Mouse (Mus musculus): ENCODE data around the gene Trim39. TPM values are rescaled to one million over a fixed set of nuclear protein-coding genes. Genes with fewer than 3 reads are reported as not detected.

Trim39 gene
- polyA plus RNA-seq, 1 experiment from 2014 or later = 13.3 TPM

Other genes with a start within 250 kb of the Trim39 start
- 4.5 and 5.6 TPM in 2 replicates for gene H2-T23, start 239.4 kb downstream of the Trim39 start, polyA plus RNA-seq (2014; fragmentation: Nextera tagmentation; extraction: Ambion mirVana)
- 6.2 and 7.1 TPM in 2 replicates for gene H2-T22, start 229.5 kb downstream of the Trim39 start, polyA plus RNA-seq (2014; fragmentation: Nextera tagmentation; extraction: Ambion mirVana)
- gene Gm6034, start 229.3 kb downstream of the Trim39 start, polyA plus RNA-seq (2014; fragmentation: Nextera tagmentation; extraction: Ambion mirVana) = not detected in 2 replicates
- not detected in 2 replicates for gene Gm11127, start 213.9 kb downstream of the Trim39 start, polyA plus RNA-seq (2014; fragmentation: Nextera tagmentation; extraction: Ambion mirVana)
- gene Gm19684, start 150.6 kb downstream of the Trim39 start, polyA plus RNA-seq (2014; fragmentation: Nextera tagmentation; extraction: Ambion mirVana) = not detected in 2 replicates
- gene Gm7030, start 142.8 kb downstream of the Trim39 start, polyA plus RNA-seq (2014; fragmentation: Nextera tagmentation; extraction: Ambion mirVana) = not detected in 2 replicates
- gene Gm8909, start 103.7 kb downstream of the Trim39 start, polyA plus RNA-seq (2014; fragmentation: Nextera tagmentation; extraction: Ambion mirVana) = not detected in 2 replicates
- gene H2-T3, start 82.0 kb downstream of the Trim39 start, polyA plus RNA-seq (2014; fragmentation: Nextera tagmentation; extraction: Ambion mirVana) = not detected in 2 replicates
- gene Rpp21, start 14.2 kb downstream of the Trim39 start, polyA plus RNA-seq (2014; fragmentation: Nextera tagmentation; extraction: Ambion mirVana) = 103 and 128 TPM in 2 replicates
- not detected in 2 replicates for gene H2-M10.2, start 14.2 kb upstream of the Trim39 start, polyA plus RNA-seq (2014; fragmentation: Nextera tagmentation; extraction: Ambion mirVana)
- not detected in 2 replicates for gene H2-M10.1, start 53.9 kb upstream of the Trim39 start, polyA plus RNA-seq (2014; fragmentation: Nextera tagmentation; extraction: Ambion mirVana)
- gene H2-M10.3, start 96.2 kb upstream of the Trim39 start, polyA plus RNA-seq (2014; fragmentation: Nextera tagmentation; extraction: Ambion mirVana) = not detected in 2 replicates
- gene H2-M10.4, start 190.1 kb upstream of the Trim39 start, polyA plus RNA-seq (2014; fragmentation: Nextera tagmentation; extraction: Ambion mirVana) = not detected in 2 replicates

Measured in forebrain, embryonic 14.5 days (tissue).